Mouse (Mus musculus): ENCODE measurements around the gene Cog3. TPM values are rescaled to one million over a fixed set of nuclear protein-coding genes. Genes with fewer than 3 reads are reported as not detected.
"Not testable (repeated sequence)": the region's sequence is repeated elsewhere in the genome, so short reads cannot be mapped to it uniquely, and the experiment has no call there.

Cog3 gene
- polyA plus RNA-seq, 1 experiment from 2014 or later = 9.2 TPM

DNA sequence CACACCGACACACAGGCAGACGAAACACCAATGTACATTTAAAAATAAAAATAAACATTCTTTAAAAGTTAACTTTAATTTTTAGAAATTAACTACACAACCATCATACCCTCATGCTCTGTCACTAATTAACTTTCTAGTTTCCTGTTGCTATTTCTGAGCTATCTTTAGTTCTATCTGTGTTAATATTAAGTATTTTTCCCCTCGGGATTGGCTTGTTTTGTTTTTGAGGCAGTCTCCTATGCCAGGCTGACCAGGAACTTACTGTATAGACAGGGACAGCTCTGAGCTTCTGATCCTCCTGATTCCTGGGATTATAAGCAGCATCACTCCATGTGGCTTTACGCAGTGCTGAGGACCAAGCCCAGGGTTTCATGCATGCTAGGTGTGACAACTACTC, 25.6 kb upstream of the Cog3 start:
- Histone ChIP-seq H3K9ac (ENCODE audit: low read depth, low read length) (no peak overlapping the region), H3K4me1 (replicated peaks; ENCODE audit: control insufficient read depth, insufficient read depth, low read length) (no peaks in the 10 kb centered on the region), H3K36me3 (ENCODE audit: control insufficient read depth, insufficient read depth) (no peaks in the 10 kb centered on the region; the same call in 1 of the 2 replicates), H3K4me2 (replicated peaks; ENCODE audit: low read depth) (no peak overlapping the region), H3K4me3 (ENCODE audit: low read depth, low read length) (no peak overlapping the region), H3K27ac (ENCODE audit: low read depth, low read length) (no peak overlapping the region), H3K9me3 (ENCODE audit: control insufficient read depth) (no peaks in the 10 kb centered on the region), H3K27me3 (replicated peaks; ENCODE audit: control insufficient read depth, insufficient read depth, low read length) (no peaks in the 10 kb centered on the region)
- ATAC-seq = no peak
- no peak for TF ChIP-seq CTCF (IDR thresholded peaks at IDR 0.05; ENCODE audit: low read depth)
- WGBS = 83% methylated on average over 4 of the region's 4 CpGs

- no peak for TF ChIP-seq CTCF (IDR thresholded peaks at IDR 0.05; ENCODE audit: low read depth)
- no peak overlapping the region for H3K4me2 ChIP-seq (replicated peaks; ENCODE audit: low read depth)
- no peaks in the 10 kb centered on the region for H3K4me1 ChIP-seq (replicated peaks; ENCODE audit: control insufficient read depth, insufficient read depth, low read length)
- no peaks in the 10 kb centered on the region for H3K9me3 ChIP-seq (ENCODE audit: control insufficient read depth)
- peaks cover 11% of the 10 kb centered on the region; the same call in 1 of the 2 replicates for H3K36me3 ChIP-seq (ENCODE audit: control insufficient read depth, insufficient read depth)
- no peaks in the 10 kb centered on the region for H3K27me3 ChIP-seq (replicated peaks; ENCODE audit: control insufficient read depth, insufficient read depth, low read length)
- no peak overlapping the region for H3K27ac ChIP-seq (ENCODE audit: low read depth, low read length)
- H3K4me3 ChIP-seq (ENCODE audit: low read depth, low read length) = no peak overlapping the region
- ATAC-seq = no peak
- WGBS = 86% methylated on average over 8 of the region's 8 CpGs
- no peak overlapping the region for H3K9ac ChIP-seq (ENCODE audit: low read depth, low read length)
Measured at GRCm38 (mm10) chr14:75776637-75777036, 22.3 kb upstream of the Cog3 start.

GRCm38 (mm10) chr14:75773431-75773830, 19.1 kb upstream of the Cog3 start:
- no peaks in the 10 kb centered on the region for H3K9me3 ChIP-seq (ENCODE audit: control insufficient read depth)
- TF ChIP-seq CTCF (IDR thresholded peaks at IDR 0.05; ENCODE audit: low read depth) = no peak
- H3K36me3 ChIP-seq (ENCODE audit: control insufficient read depth, insufficient read depth) = peaks cover 11% of the 10 kb centered on the region; the same call in 1 of the 2 replicates
- H3K4me3 ChIP-seq (ENCODE audit: low read depth, low read length) = no peak overlapping the region
- no peaks in the 10 kb centered on the region for H3K27me3 ChIP-seq (replicated peaks; ENCODE audit: control insufficient read depth, insufficient read depth, low read length)
- no peak overlapping the region for H3K4me2 ChIP-seq (replicated peaks; ENCODE audit: low read depth)
- H3K27ac ChIP-seq (ENCODE audit: low read depth, low read length) = no peak overlapping the region
- H3K9ac ChIP-seq (ENCODE audit: low read depth, low read length) = no peak overlapping the region
- H3K4me1 ChIP-seq (replicated peaks; ENCODE audit: control insufficient read depth, insufficient read depth, low read length) = no peaks in the 10 kb centered on the region
- 78% methylated on average over 8 of the region's 8 CpGs for WGBS
- no peak for ATAC-seq

GRCm38 (mm10) chr14:75772407-75772806, 18.1 kb upstream of the Cog3 start:
- H3K27me3 ChIP-seq (replicated peaks; ENCODE audit: control insufficient read depth, insufficient read depth, low read length); H3K4me2 ChIP-seq (replicated peaks; ENCODE audit: low read depth); H3K27ac ChIP-seq (ENCODE audit: low read depth, low read length); H3K4me1 ChIP-seq (replicated peaks; ENCODE audit: control insufficient read depth, insufficient read depth, low read length); H3K9me3 ChIP-seq (ENCODE audit: control insufficient read depth); H3K9ac ChIP-seq (ENCODE audit: low read depth, low read length); H3K4me3 ChIP-seq (ENCODE audit: low read depth, low read length); ATAC-seq: not testable (repeated sequence)
- H3K36me3 ChIP-seq (ENCODE audit: control insufficient read depth, insufficient read depth) = peaks cover 11% of the 10 kb centered on the region; the same call in 1 of the 2 replicates
- WGBS = 91% methylated on average over 3 of the region's 3 CpGs

- 78% methylated on average over 8 of the region's 8 CpGs for WGBS
- H3K9me3 ChIP-seq (ENCODE audit: control insufficient read depth) = no peaks in the 10 kb centered on the region
- ATAC-seq = no peak
Measured at GRCm38 (mm10) chr14:75771101-75771501, 16.8 kb upstream of the Cog3 start.

GRCm38 (mm10) chr14:75769334-75769733, 15.0 kb upstream of the Cog3 start:
- Histone ChIP-seq H3K27ac (ENCODE audit: low read depth, low read length) (no peak overlapping the region), H3K4me1 (replicated peaks; ENCODE audit: control insufficient read depth, insufficient read depth, low read length) (no peaks in the 10 kb centered on the region), H3K9ac (ENCODE audit: low read depth, low read length) (no peak overlapping the region), H3K27me3 (replicated peaks; ENCODE audit: control insufficient read depth, insufficient read depth, low read length) (no peaks in the 10 kb centered on the region), H3K4me3 (ENCODE audit: low read depth, low read length) (no peak overlapping the region), H3K4me2 (replicated peaks; ENCODE audit: low read depth) (no peak overlapping the region), H3K9me3 (ENCODE audit: control insufficient read depth) (no peaks in the 10 kb centered on the region), H3K36me3 (ENCODE audit: control insufficient read depth, insufficient read depth) (peaks cover 13% of the 10 kb centered on the region; the same call in 1 of the 2 replicates)
- ATAC-seq = no peak
- 89% methylated on average over 9 of the region's 9 CpGs for WGBS
- no peak for TF ChIP-seq CTCF (IDR thresholded peaks at IDR 0.05; ENCODE audit: low read depth)

More at GRCm38 (mm10) chr14:75771101-75771501, 16.8 kb upstream of the Cog3 start:
- no peak overlapping the region for H3K4me2 ChIP-seq (replicated peaks; ENCODE audit: low read depth)
- H3K27me3 ChIP-seq (replicated peaks; ENCODE audit: control insufficient read depth, insufficient read depth, low read length) = no peaks in the 10 kb centered on the region
- H3K4me1 ChIP-seq (replicated peaks; ENCODE audit: control insufficient read depth, insufficient read depth, low read length) = no peaks in the 10 kb centered on the region
- no peak overlapping the region for H3K27ac ChIP-seq (ENCODE audit: low read depth, low read length)
- TF ChIP-seq CTCF (IDR thresholded peaks at IDR 0.05; ENCODE audit: low read depth) = no peak
- no peak overlapping the region for H3K4me3 ChIP-seq (ENCODE audit: low read depth, low read length)
- H3K36me3 ChIP-seq (ENCODE audit: control insufficient read depth, insufficient read depth) = peaks cover 11% of the 10 kb centered on the region; the same call in 1 of the 2 replicates
- no peak overlapping the region for H3K9ac ChIP-seq (ENCODE audit: low read depth, low read length)

DNA sequence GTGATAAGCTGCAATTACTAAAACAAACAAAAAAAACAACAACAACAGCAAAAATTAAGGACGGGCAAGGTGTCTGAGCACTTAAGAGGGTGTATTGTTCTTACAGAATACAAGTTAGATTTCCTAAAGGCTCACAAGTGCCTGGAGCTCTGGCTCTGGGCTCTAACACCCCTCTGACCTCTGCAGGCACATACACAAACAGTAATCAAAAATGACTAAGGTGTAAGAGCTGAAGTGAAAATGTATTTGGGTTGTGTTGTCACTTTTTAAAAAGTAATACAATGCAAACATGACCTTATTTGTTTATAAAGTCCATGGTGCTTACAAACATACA, 13.9 kb upstream of the Cog3 start:
- H3K4me1 ChIP-seq (replicated peaks; ENCODE audit: control insufficient read depth, insufficient read depth, low read length) = no peaks in the 10 kb centered on the region
- ATAC-seq = no peak
- H3K9me3 ChIP-seq (ENCODE audit: control insufficient read depth) = no peaks in the 10 kb centered on the region
- H3K9ac ChIP-seq (ENCODE audit: low read depth, low read length) = no peak overlapping the region
- H3K4me3 ChIP-seq (ENCODE audit: low read depth, low read length) = no peak overlapping the region
- 5% methylated on average over 1 of the region's 1 CpGs for WGBS
- no peaks in the 10 kb centered on the region for H3K27me3 ChIP-seq (replicated peaks; ENCODE audit: control insufficient read depth, insufficient read depth, low read length)
- TF ChIP-seq CTCF (IDR thresholded peaks at IDR 0.05; ENCODE audit: low read depth) = no peak
- no peak overlapping the region for H3K27ac ChIP-seq (ENCODE audit: low read depth, low read length)
- peaks cover 6% of the 10 kb centered on the region; the same call in 1 of the 2 replicates for H3K36me3 ChIP-seq (ENCODE audit: control insufficient read depth, insufficient read depth)
- no peak overlapping the region for H3K4me2 ChIP-seq (replicated peaks; ENCODE audit: low read depth)
